In the genomic region with DNA sequence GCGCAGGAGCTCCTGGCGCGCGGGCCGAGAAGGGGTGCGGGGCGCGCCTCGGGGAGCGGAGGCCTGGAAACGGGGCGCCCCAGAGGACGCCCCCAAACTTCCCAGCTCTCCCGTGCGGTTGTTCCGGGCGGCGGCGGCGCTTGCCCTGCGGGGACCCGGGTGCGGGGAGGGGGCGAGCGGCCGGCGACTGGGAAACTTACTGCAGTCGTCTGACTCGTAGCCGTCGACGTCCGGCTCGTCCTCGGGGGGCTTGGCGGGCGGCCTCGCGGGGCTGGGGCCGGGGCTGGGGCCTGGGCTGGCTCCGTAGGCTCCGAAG, we compare ENCODE assay signal across 8 mouse cellular contexts. TPM values are rescaled to one million over a fixed set of nuclear protein-coding genes. Genes with fewer than 3 reads are reported as not detected.
DNase-seq lines count a peak whose midpoint lies in the region; ATAC-seq and TF ChIP-seq lines count a peak whose summit lies in the region.
"Had no signal": no experiment of that assay in that cellular context is flagged by ENCODE, and none has a peak within 500 bp of the region (broad histone marks: within the 10 kb centered on the region; RNA-seq: fewer than 3 reads in every experiment).

No protein-coding gene starts in this region.

- no peak for TF ChIP-seq CTCF in left cerebral cortex, adult 2 months (IDR thresholded peaks at IDR 0.05)

- peak overlapping the region; percentile 55 for H3K4me2 ChIP-seq in forebrain, embryonic 11.5 days (ENCODE audit: low read depth, low read length, severe bottlenecking)
- H3K4me2 ChIP-seq in intestine, embryonic 14.5 days (ENCODE audit: low read length): peak overlapping the region; percentile 61
- peak overlapping the region; percentile 62 for H3K4me2 ChIP-seq in neural tube, embryonic 13.5 days

- H3K27ac ChIP-seq in left cerebral cortex, adult 2 months: no peak overlapping the region
- no peak overlapping the region for H3K27ac ChIP-seq in forebrain, embryonic 11.5 days (ENCODE audit: low read depth, low read length)
- H3K27ac ChIP-seq in intestine, embryonic 14.5 days (ENCODE audit: low read depth): no peak overlapping the region
- no peak overlapping the region for H3K27ac ChIP-seq in neural tube, embryonic 13.5 days (replicated peaks)

- H3K36me3 ChIP-seq in forebrain, embryonic 11.5 days (ENCODE audit: control insufficient read depth, insufficient read depth, low read length): no peaks in the 10 kb centered on the region
- no peaks in the 10 kb centered on the region for H3K36me3 ChIP-seq in intestine, embryonic 14.5 days (ENCODE audit: control insufficient read depth, insufficient read depth, low read length)
- H3K36me3 ChIP-seq in neural tube, embryonic 13.5 days: no peaks in the 10 kb centered on the region

- peak overlapping the region; percentile 47 for H3K4me3 ChIP-seq in left cerebral cortex, adult 2 months
- H3K4me3 ChIP-seq in forebrain, embryonic 11.5 days (ENCODE audit: low read depth, low read length): peak overlapping the region; percentile 38
- peak overlapping the region; percentile 46 for H3K4me3 ChIP-seq in intestine, embryonic 14.5 days (ENCODE audit: low read depth, low read length)
- peak overlapping the region; percentile 50 for H3K4me3 ChIP-seq in neural tube, embryonic 13.5 days

- intact Hi-C loops in left cerebral cortex, adult 2 months (cut with DNase I): no loop called here

- ATAC-seq in forebrain, embryonic 11.5 days (replicated peaks; ENCODE audit: low FRiP score): no peak
- no peak for ATAC-seq in intestine, embryonic 14.5 days (replicated peaks; ENCODE audit: low FRiP score, low TSS enrichment, low read depth)
- ATAC-seq in neural tube, embryonic 13.5 days (ENCODE audit: low read depth): no peak

- 2% methylated on average over 31 of the region's 42 CpGs for WGBS in forebrain, embryonic 11.5 days
- WGBS in intestine, embryonic 14.5 days: under 1% methylated on average over 40 of the region's 42 CpGs
- WGBS in neural tube, embryonic 13.5 days: under 1% methylated on average over 37 of the region's 42 CpGs

- DNase-seq in left cerebral cortex, adult 2 months (ENCODE audit: extremely low spot score in 1 of 2, low spot score in 2 of 2): peak in 1 of 2 experiments; percentile 33
- DNase-seq in left cerebral cortex, adult 8-10 months (ENCODE audit: low spot score in 2 of 2): no peak
- peak; percentile 64 for DNase-seq in forebrain, embryonic 11.5 days (ENCODE audit: low spot score)
- DNase-seq in intestine, embryonic 14.5 days (ENCODE audit: low spot score): peak; percentile 76
- DNase-seq in B cell, adult 2 months: no peak
- no peak for DNase-seq in thymus, postnatal 25 days

- H3K4me1 ChIP-seq in forebrain, embryonic 11.5 days (replicated peaks; ENCODE audit: control insufficient read depth, insufficient read depth, low read length): peaks cover 12% of the 10 kb centered on the region; the same call in 1 of the 2 replicates
- peaks cover 6% of the 10 kb centered on the region for H3K4me1 ChIP-seq in intestine, embryonic 14.5 days (replicated peaks; ENCODE audit: control insufficient read depth, insufficient read depth, low read length)
- peaks cover 30% of the 10 kb centered on the region for H3K4me1 ChIP-seq in neural tube, embryonic 13.5 days (replicated peaks)

- no peaks in the 10 kb centered on the region for H3K9me3 ChIP-seq in forebrain, embryonic 11.5 days (ENCODE audit: control insufficient read depth, low read length)
- no peaks in the 10 kb centered on the region for H3K9me3 ChIP-seq in intestine, embryonic 14.5 days (ENCODE audit: control insufficient read depth, low read length)
- H3K9me3 ChIP-seq in neural tube, embryonic 13.5 days: no peaks in the 10 kb centered on the region

- H3K27me3 ChIP-seq in forebrain, embryonic 11.5 days (ENCODE audit: control insufficient read depth, insufficient read depth, low read length): peaks cover 41% of the 10 kb centered on the region
- peaks cover 40% of the 10 kb centered on the region for H3K27me3 ChIP-seq in intestine, embryonic 14.5 days (replicated peaks; ENCODE audit: control insufficient read depth, insufficient read depth, low read length)
- H3K27me3 ChIP-seq in neural tube, embryonic 13.5 days: peaks cover 60% of the 10 kb centered on the region

- no peak overlapping the region for H3K9ac ChIP-seq in forebrain, embryonic 11.5 days (ENCODE audit: low read length)
- H3K9ac ChIP-seq in intestine, embryonic 14.5 days (ENCODE audit: low read length): peak overlapping the region; percentile 61
- H3K9ac ChIP-seq in neural tube, embryonic 13.5 days: peak overlapping the region; percentile 73

RNA-seq across cellular contexts. Expression of a gene that starts 0.6 kb away (rescaled TPM):
- total RNA-seq in left cerebral cortex, adult 2 months (2021): 10 to 100 TPM; 17.9 to 26.7 TPM
- total RNA-seq in left cerebral cortex, adult 8-10 months (2022): 10 to 100 TPM; 21.7 to 32.6 (median 24.1) TPM
- polyA plus RNA-seq in forebrain, embryonic 11.5 days (2014; fragmentation: Nextera tagmentation; extraction: Ambion mirVana): 0.17 and 0.20 TPM in 2 replicates
- 2.2 and 2.6 TPM in 2 replicates for polyA plus RNA-seq in intestine, embryonic 14.5 days (2014; fragmentation: Nextera tagmentation; extraction: Ambion mirVana)
- 0.92 and 0.99 TPM in 2 replicates for polyA plus RNA-seq in neural tube, embryonic 13.5 days (2015; fragmentation: Nextera tagmentation; extraction: Ambion mirVana)
- total RNA-seq: neutrophil, adult 5-6 weeks had no signal

Comparison
In these comparisons a context has a peak if more than half of its experiments do, and no peak if none do; other contexts are left out.
1. DNase-seq: peak in forebrain, embryonic 11.5 days (single experiment) and intestine, embryonic 14.5 days (single experiment); none in left cerebral cortex, adult 8-10 months (0 of 2), B cell, adult 2 months (0 of 2) and thymus, postnatal 25 days (single experiment).
2. Peak in every context shown above with its lines, with median percentiles within 50 percentile points of each other: H3K4me3 ChIP-seq and H3K4me2 ChIP-seq.